Mouse (Mus musculus): ENCODE measurements around the gene Vmn2r17. TPM values are rescaled to one million over a fixed set of nuclear protein-coding genes. Genes with fewer than 3 reads are reported as not detected.

Gene Vmn2r17
- polyA plus RNA-seq (2014; fragmentation: Illumina TruSeq; extraction: RNeasy Lipid Tissue Mini Kit (QIAGEN cat#74804); ENCODE audit: low read depth, low replicate concordance) = not detected

GRCm38 (mm10) chr5:109419388-109419787 is at the start of gene Vmn2r17:
TSS of gene Vmn2r17 (plus strand) at chr5:109419688.

Other genes with a start within 250 kb of the Vmn2r17 start
- gene Vmn2r13, start 227.5 kb upstream of the Vmn2r17 start, polyA plus RNA-seq (2014; fragmentation: Illumina TruSeq; extraction: RNeasy Lipid Tissue Mini Kit (QIAGEN cat#74804); ENCODE audit: low read depth, low replicate concordance) = not detected
- not detected for gene Vmn2r14, start 195.0 kb upstream of the Vmn2r17 start, polyA plus RNA-seq (2014; fragmentation: Illumina TruSeq; extraction: RNeasy Lipid Tissue Mini Kit (QIAGEN cat#74804); ENCODE audit: low read depth, low replicate concordance)
- not detected for gene Vmn2r15, start 122.0 kb upstream of the Vmn2r17 start, polyA plus RNA-seq (2014; fragmentation: Illumina TruSeq; extraction: RNeasy Lipid Tissue Mini Kit (QIAGEN cat#74804); ENCODE audit: low read depth, low replicate concordance)
- not detected for gene Vmn2r16, start 89.5 kb upstream of the Vmn2r17 start, polyA plus RNA-seq (2014; fragmentation: Illumina TruSeq; extraction: RNeasy Lipid Tissue Mini Kit (QIAGEN cat#74804); ENCODE audit: low read depth, low replicate concordance)
- 25.5 TPM for gene Crlf2, start 139.3 kb downstream of the Vmn2r17 start, polyA plus RNA-seq (2014; fragmentation: Illumina TruSeq; extraction: RNeasy Lipid Tissue Mini Kit (QIAGEN cat#74804); ENCODE audit: low read depth, low replicate concordance)